In the genomic region with DNA sequence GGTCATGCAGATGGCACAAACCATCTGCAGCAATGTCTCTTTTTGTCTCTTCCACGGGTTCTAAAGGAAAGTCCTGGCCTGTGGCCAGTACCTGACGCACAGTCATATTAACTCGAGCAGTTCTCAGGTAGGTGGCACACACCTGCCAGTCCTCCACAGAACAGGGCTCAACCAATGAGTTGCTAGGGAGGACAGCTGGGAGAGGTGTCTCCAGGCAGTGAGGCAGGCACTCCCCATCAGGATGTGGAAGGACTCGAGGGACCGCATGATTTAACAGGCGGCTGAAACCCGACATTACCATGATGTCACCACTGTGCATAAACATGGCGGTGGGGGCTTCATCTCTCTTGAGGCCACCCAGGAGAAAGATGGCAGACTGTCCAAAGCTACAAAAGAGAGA, we compare ENCODE assay signal across 26 mouse cellular contexts.
"Had no signal": no experiment of that assay in that cellular context is flagged by ENCODE, and none has a peak within 500 bp of the region (broad histone marks: within the 10 kb centered on the region; RNA-seq: fewer than 3 reads in every experiment).

No protein-coding gene starts in this region.

- H3K27me3 ChIP-seq: heart, embryonic 12.5 days; hindbrain, embryonic 12.5 days; intestine, embryonic 15.5 days; limb, embryonic 13.5 days; limb, embryonic 15.5 days; liver, embryonic 12.5 days had no signal

- H3K4me1 ChIP-seq: heart, embryonic 10.5 days; heart, embryonic 12.5 days; intestine, embryonic 15.5 days; limb, embryonic 13.5 days; limb, embryonic 15.5 days had no signal

- H3K4me3 ChIP-seq: gastrocnemius, adult 2 months; heart, embryonic 10.5 days; heart, embryonic 12.5 days; hindbrain, embryonic 10.5 days; hindbrain, embryonic 12.5 days; intestine, embryonic 15.5 days; layer of hippocampus, adult 2 months; left cerebral cortex, adult 2 months; limb, embryonic 13.5 days; limb, embryonic 15.5 days; liver, embryonic 12.5 days had no signal

- DNase-seq: gastrocnemius, adult 2 months; gastrocnemius, postnatal 10 days; gastrocnemius, postnatal 25 days; heart, adult 18-20 months; heart, postnatal 10 days; heart, postnatal 4 days; kidney, adult 18-20 months; kidney, adult 8-10 months; kidney, postnatal 14 days; kidney, postnatal 36 days; left cerebral cortex, postnatal 4 days had no signal

- H3K9ac ChIP-seq: heart, embryonic 12.5 days; hindbrain, embryonic 12.5 days; hindbrain, embryonic 14.5 days; intestine, embryonic 15.5 days; limb, embryonic 13.5 days; limb, embryonic 15.5 days; liver, embryonic 12.5 days; liver, embryonic 14.5 days had no signal

- H3K4me2 ChIP-seq: heart, embryonic 12.5 days; hindbrain, embryonic 12.5 days; hindbrain, embryonic 14.5 days; intestine, embryonic 15.5 days; limb, embryonic 13.5 days; limb, embryonic 15.5 days; liver, embryonic 12.5 days had no signal

- ATAC-seq: inflammation-experienced regulatory T-cells, adult 6 months; intestine, embryonic 15.5 days; intestine, postnatal 0 days; liver, embryonic 12.5 days had no signal

- H3K27ac ChIP-seq: gastrocnemius, adult 2 months; heart, embryonic 10.5 days; hindbrain, embryonic 10.5 days; hindbrain, embryonic 12.5 days; hindbrain, embryonic 14.5 days; intestine, embryonic 15.5 days; kidney, postnatal 0 days; layer of hippocampus, adult 2 months; left cerebral cortex, adult 2 months; limb, embryonic 13.5 days; limb, embryonic 15.5 days; liver, embryonic 12.5 days; liver, embryonic 14.5 days had no signal

- H3K9me3 ChIP-seq: heart, embryonic 10.5 days; heart, embryonic 12.5 days; hindbrain, embryonic 10.5 days; hindbrain, embryonic 12.5 days; intestine, embryonic 15.5 days; limb, embryonic 13.5 days; limb, embryonic 15.5 days; liver, embryonic 12.5 days had no signal
